Mouse (Mus musculus) MEL (cell line): ENCODE measurements at regions not wholly inside any gene's neighbourhood (a gene's known extent, or its start where the extent isn't known, plus 50 kb on each side); places are given as distances from the start of the nearest gene placed in this dataset.
A peak's percentile ranks its signal among the peaks of the same experiment; 100 is the strongest.

ENCODE experiments used
- DNase-seq: peaks from one replicate; pipeline ENCODE4 v3.0.0; 2011; ENCODE audit warnings: low read depth, low spot score
- H3K27ac ChIP-seq: 2 replicates; pipeline ENCODE4 v1.5.1; 2012; ENCODE audit warnings: low read depth, mild to moderate bottlenecking, control low read depth, low read length, moderate library complexity; ENCODE audit not compliant: control insufficient read depth
- H3K27me3 ChIP-seq, 2 experiments: fragments of 150-350 bp in 1 of 2; sonication (generic) in 1 of 2; 2 replicates each; pipeline ENCODE4 v1.6.1; 2012; ENCODE audit warnings: low read length in 2 of 2, mild to moderate bottlenecking in 2 of 2, improper control_type of control experiment in 1 of 2, moderate library complexity in 1 of 2; ENCODE audit not compliant: insufficient read depth in 2 of 2, control insufficient read depth in 1 of 2
- H3K36me3 ChIP-seq, 2 experiments: 2 replicates each; pipeline ENCODE4 v1.6.1; 2012 to 2014; ENCODE audit warnings: low read length in 2 of 2, improper control_type of control experiment in 1 of 2, inconsistent platforms in 1 of 2, mild to moderate bottlenecking in 1 of 2; ENCODE audit not compliant: insufficient read depth in 2 of 2, control insufficient read depth in 1 of 2
- H3K4me1 ChIP-seq, 2 experiments: fragments of 150-350 bp in 1 of 2; sonication (generic) in 1 of 2; 2 replicates each; pipeline ENCODE4 v1.6.1; 2012; ENCODE audit warnings: low read length in 2 of 2, improper control_type of control experiment in 1 of 2, mild to moderate bottlenecking in 1 of 2; ENCODE audit not compliant: insufficient read depth in 2 of 2, control insufficient read depth in 1 of 2
- H3K4me3 ChIP-seq, 2 experiments: fragments of 150-350 bp in 1 of 2; sonication (generic) in 1 of 2; 2 replicates each; pipeline ENCODE4 v1.5.1; 2012; ENCODE audit warnings: low read depth in 2 of 2, low read length in 2 of 2, mild to moderate bottlenecking in 2 of 2, moderate library complexity in 2 of 2, control low read depth in 1 of 2, improper control_type of control experiment in 1 of 2; ENCODE audit not compliant: control insufficient read depth in 1 of 2, insufficient read depth in 1 of 2
- H3K79me2 ChIP-seq: 2 replicates; pipeline ENCODE4 v1.6.1; 2012; ENCODE audit warnings: mild to moderate bottlenecking, low read length, moderate library complexity; ENCODE audit not compliant: control insufficient read depth, poor library complexity, insufficient read depth
- H3K9ac ChIP-seq: 2 replicates; pipeline ENCODE4 v1.6.1; 2012; ENCODE audit warnings: low read depth, mild to moderate bottlenecking, control low read depth, low read length, moderate library complexity; ENCODE audit not compliant: control insufficient read depth, poor library complexity, severe bottlenecking
- H3K9me3 ChIP-seq: fragments of 150-350 bp; sonication (generic); replicated peaks from 2 replicates; pipeline ENCODE4 v1.6.1; 2012; ENCODE audit warnings: mild to moderate bottlenecking, low read length, improper control_type of control experiment, moderate library complexity; ENCODE audit not compliant: insufficient read depth
- BHLHE40 ChIP-seq: IDR thresholded peaks from 2 replicates; pipeline ENCODE4 v1.6.1; 2012; ENCODE audit warnings: low read depth, mild to moderate bottlenecking, inconsistent platforms, low read length, improper control_type of control experiment, borderline replicate concordance
- E2F4 ChIP-seq: IDR thresholded peaks from 2 replicates; pipeline ENCODE4 v1.6.1; 2011; ENCODE audit warnings: low read depth, low read length, improper control_type of control experiment, borderline replicate concordance
- GABPA ChIP-seq: IDR thresholded peaks from 2 replicates; pipeline ENCODE4 v1.6.1; 2012; ENCODE audit warnings: low read depth, mild to moderate bottlenecking, inconsistent platforms, low read length, improper control_type of control experiment, moderate library complexity
- GATA1 ChIP-seq: IDR thresholded peaks from 2 replicates; pipeline ENCODE4 v1.6.1; 2011; ENCODE audit warnings: low read depth, low read length, improper control_type of control experiment
- HCFC1 ChIP-seq: IDR thresholded peaks from 2 replicates; pipeline ENCODE4 v1.6.1; 2012; ENCODE audit warnings: low read depth, mild to moderate bottlenecking, inconsistent platforms, low read length, improper control_type of control experiment, moderate library complexity
- KAT2A ChIP-seq: conservative IDR thresholded peaks from 2 replicates; pipeline ENCODE4 v1.6.1; 2012; ENCODE audit warnings: low read depth, low read length, improper control_type of control experiment, inconsistent platforms
- MAX ChIP-seq: IDR thresholded peaks from 2 replicates; pipeline ENCODE4 v1.6.1; 2011; ENCODE audit warnings: low read length, improper control_type of control experiment
- MAZ ChIP-seq: IDR thresholded peaks from 2 replicates; pipeline ENCODE4 v1.6.1; 2012; ENCODE audit warnings: low read depth, mild to moderate bottlenecking, inconsistent platforms, low read length, improper control_type of control experiment
- MEF2A ChIP-seq: IDR thresholded peaks from 2 replicates; pipeline ENCODE4 v1.6.1; 2014; ENCODE audit warnings: low read depth, mild to moderate bottlenecking, inconsistent platforms, low read length, improper control_type of control experiment; ENCODE audit not compliant: poor library complexity, insufficient replicate concordance, severe bottlenecking; ENCODE audit errors: extremely low read depth
- MXI1 ChIP-seq: IDR thresholded peaks from 2 replicates; pipeline ENCODE4 v1.6.1; 2011; ENCODE audit warnings: mild to moderate bottlenecking, low read depth, low read length, improper control_type of control experiment
- MYB ChIP-seq: IDR thresholded peaks from 2 replicates; pipeline ENCODE4 v1.6.1; 2011; ENCODE audit warnings: mild to moderate bottlenecking, low read depth, low read length, improper control_type of control experiment
- NELFE ChIP-seq: IDR thresholded peaks from 2 replicates; pipeline ENCODE4 v1.6.1; 2011; ENCODE audit warnings: low read depth, low read length, improper control_type of control experiment
- NRF1 ChIP-seq: IDR thresholded peaks from 2 replicates; pipeline ENCODE4 v1.6.1; 2014; ENCODE audit warnings: low read depth, mild to moderate bottlenecking, inconsistent platforms, low read length, improper control_type of control experiment, moderate library complexity; ENCODE audit not compliant: poor library complexity, insufficient read depth, severe bottlenecking
- POLR2AphosphoS5 ChIP-seq: IDR thresholded peaks from 2 replicates; pipeline ENCODE4 v1.6.1; 2012; ENCODE audit warnings: low read depth, borderline replicate concordance, mild to moderate bottlenecking, inconsistent platforms, low read length, moderate library complexity, mixed read lengths
- SIN3A ChIP-seq: IDR thresholded peaks from 2 replicates; pipeline ENCODE4 v1.6.1; 2012; ENCODE audit warnings: low read length, improper control_type of control experiment, inconsistent platforms
- SMC3 ChIP-seq: IDR thresholded peaks from 2 replicates; pipeline ENCODE4 v1.6.1; 2011; ENCODE audit warnings: low read depth, low read length, improper control_type of control experiment
- TAL1 ChIP-seq: IDR thresholded peaks from 2 replicates; pipeline ENCODE4 v1.6.1; 2012; ENCODE audit warnings: mild to moderate bottlenecking, inconsistent platforms, low read length, moderate library complexity, mixed read lengths
- TCF12 ChIP-seq: IDR thresholded peaks from 2 replicates; pipeline ENCODE4 v1.6.1; 2014; ENCODE audit warnings: low read depth, mild to moderate bottlenecking, inconsistent platforms, low read length, improper control_type of control experiment, moderate library complexity
- UBTF ChIP-seq: IDR thresholded peaks from 2 replicates; pipeline ENCODE4 v1.6.1; 2012; ENCODE audit warnings: low read depth, mild to moderate bottlenecking, inconsistent platforms, low read length, improper control_type of control experiment, moderate library complexity, borderline replicate concordance; ENCODE audit not compliant: insufficient read depth
- USF1 ChIP-seq: IDR thresholded peaks from 2 replicates; pipeline ENCODE4 v1.6.1; 2014; ENCODE audit warnings: low read depth, mild to moderate bottlenecking, inconsistent platforms, low read length, improper control_type of control experiment, moderate library complexity
- ZC3H11A ChIP-seq: IDR thresholded peaks from 2 replicates; pipeline ENCODE4 v1.6.1; 2012; ENCODE audit warnings: low read depth, mild to moderate bottlenecking, inconsistent platforms, low read length, improper control_type of control experiment
- ZKSCAN1 ChIP-seq: IDR thresholded peaks from 2 replicates; pipeline ENCODE4 v1.6.1; 2012; ENCODE audit warnings: low read depth, mild to moderate bottlenecking, inconsistent platforms, low read length, improper control_type of control experiment, moderate library complexity
- ZMIZ1 ChIP-seq: IDR thresholded peaks from 2 replicates; pipeline ENCODE4 v1.6.1; 2012; ENCODE audit warnings: low read depth, mild to moderate bottlenecking, inconsistent platforms, low read length, improper control_type of control experiment, moderate library complexity

DNA sequence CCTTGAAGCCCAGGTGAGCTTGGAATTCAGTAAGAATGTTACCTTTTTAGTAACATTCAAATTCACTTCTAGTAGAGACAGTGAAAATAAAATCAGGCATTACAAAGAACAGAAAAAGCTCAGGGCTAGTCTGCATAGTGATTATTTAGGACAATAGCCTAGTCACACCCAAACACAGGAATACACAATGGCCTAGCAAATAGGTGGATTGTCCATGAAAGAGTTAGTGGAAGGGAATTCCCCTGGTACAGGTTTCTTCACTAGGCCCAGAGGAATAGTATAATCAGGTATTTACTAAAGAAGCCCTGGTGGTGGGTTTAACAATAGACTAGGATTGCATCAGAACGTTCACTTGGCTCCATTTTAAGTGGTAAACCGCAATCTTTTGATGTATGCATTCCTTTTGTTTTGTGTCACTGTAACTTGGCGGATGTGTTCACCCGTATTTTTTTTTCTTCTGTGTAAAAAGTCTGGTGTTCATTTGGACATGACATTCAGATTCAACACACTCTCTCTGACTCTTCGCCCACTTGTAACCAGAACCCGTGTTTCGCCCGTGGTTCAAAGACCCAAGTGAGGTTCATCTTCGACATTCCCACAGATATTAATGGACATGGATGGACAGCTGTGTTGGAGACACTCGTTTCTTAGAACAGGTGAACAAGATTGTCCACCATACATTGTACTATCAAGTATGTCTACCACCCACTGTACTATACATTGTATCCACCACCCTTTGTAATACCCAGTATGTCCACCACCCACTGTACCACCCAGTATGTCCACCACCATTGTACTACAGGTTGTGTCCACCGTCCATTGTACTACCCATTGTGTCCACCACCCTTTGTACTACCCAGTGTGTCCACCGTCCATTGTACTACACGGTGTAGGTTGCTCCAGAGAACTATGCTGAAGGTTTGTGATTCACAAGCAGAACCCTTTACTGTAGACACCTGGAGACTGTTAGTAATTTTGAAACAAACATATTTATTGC, 146.9 kb upstream of the Negr1 start:
- Histone ChIP-seq H3K36me3 (no peaks in the 10 kb centered on the region), H3K27me3 (no peaks in the 10 kb centered on the region), H3K4me3 (no peak overlapping the region), H3K9me3 (no peaks in the 10 kb centered on the region), H3K4me1 (no peaks in the 10 kb centered on the region), H3K79me2 (no peaks in the 10 kb centered on the region), H3K27ac (no peak overlapping the region), H3K9ac (no peak overlapping the region)
- TF ChIP-seq MAZ (no peak), BHLHE40 (no peak), SIN3A (no peak), MYB (no peak), UBTF (no peak), SMC3 (no peak), MEF2A (no peak), GABPA (no peak), TAL1 (no peak), E2F4 (no peak), MXI1 (no peak), NELFE (no peak), NRF1 (no peak), ZC3H11A (no peak), HCFC1 (no peak), MAX (no peak), USF1 (no peak), POLR2AphosphoS5 (no peak), KAT2A (no peak), GATA1 (no peak)
- no peak for DNase-seq

DNA sequence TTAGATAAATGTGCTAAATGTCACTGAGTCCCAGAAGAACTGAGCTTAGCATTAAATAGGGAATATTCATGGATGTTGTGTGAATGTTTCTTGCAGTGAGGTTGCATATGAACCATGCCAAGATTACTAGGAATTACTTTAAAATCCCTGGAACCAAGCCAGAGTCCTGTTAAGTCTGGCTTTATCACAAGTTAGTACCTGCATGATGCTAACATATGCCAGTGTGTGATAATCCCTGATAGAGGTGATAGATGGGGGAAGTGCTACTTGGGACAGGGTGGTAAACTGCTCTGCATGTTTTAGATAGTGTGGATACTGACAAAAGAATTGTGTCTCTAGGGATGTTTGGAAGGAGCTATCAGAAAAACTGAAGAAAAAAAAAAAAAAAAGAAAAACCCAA, 143.5 kb upstream of the Negr1 start:
- no peaks in the 10 kb centered on the region for H3K36me3 ChIP-seq
- H3K79me2 ChIP-seq, result no peaks in the 10 kb centered on the region
- no peak overlapping the region for H3K27ac ChIP-seq
- peak; percentile 13; the same call in 1 of the 2 replicates for TF ChIP-seq TCF12
- TF ChIP-seq ZMIZ1, result no peak
- no peak for TF ChIP-seq ZKSCAN1
- no peaks in the 10 kb centered on the region for H3K4me1 ChIP-seq
- no peaks in the 10 kb centered on the region for H3K27me3 ChIP-seq
- H3K9me3 ChIP-seq, result no peaks in the 10 kb centered on the region
- no peak for DNase-seq
- no peak overlapping the region for H3K4me3 ChIP-seq
- H3K9ac ChIP-seq, result no peak overlapping the region
